Mouse (Mus musculus) neural tube, embryonic 14.5 days (tissue): ENCODE data around the gene Colgalt2. TPM values are rescaled to one million over a fixed set of nuclear protein-coding genes. Genes with fewer than 3 reads are reported as not detected.
"Not testable (repeated sequence)": the region's sequence is repeated elsewhere in the genome, so short reads cannot be mapped to it uniquely, and the experiment has no call there.

Experiments used
- ATAC-seq: fragments of 200-750 bp; cut with Nextera tagmentation; 2 replicates; pipeline ENCODE4 v1.8.0; 2017; ENCODE audit warnings: low read depth, mild to moderate bottlenecking, moderate TSS enrichment, moderate library complexity
- H3K27ac ChIP-seq: fragments of 300-500 bp; sonication (generic); 2 replicates; pipeline ENCODE4 v1.5.1; 2014; ENCODE audit warnings: low read depth, mild to moderate bottlenecking, control low read depth, low read length, moderate library complexity, mixed read lengths
- H3K27me3 ChIP-seq: fragments of 300-500 bp; sonication (generic); 2 replicates; pipeline ENCODE4 v1.6.1; 2014; ENCODE audit warnings: low read length; ENCODE audit not compliant: control insufficient read depth, insufficient read depth
- H3K36me3 ChIP-seq: fragments of 300-500 bp; sonication (generic); 2 replicates; pipeline ENCODE4 v1.6.1; 2014; ENCODE audit warnings: low read length, mixed read lengths; ENCODE audit not compliant: control insufficient read depth, insufficient read depth
- H3K4me1 ChIP-seq: fragments of 300-500 bp; sonication (generic); 2 replicates; pipeline ENCODE4 v1.6.1; 2014; ENCODE audit warnings: low read length; ENCODE audit not compliant: control insufficient read depth, insufficient read depth
- H3K4me2 ChIP-seq: fragments of 300-500 bp; sonication (generic); 2 replicates; pipeline ENCODE4 v1.6.1; 2014; ENCODE audit warnings: mild to moderate bottlenecking, low read depth, low read length, control low read depth
- H3K4me3 ChIP-seq: fragments of 300-500 bp; sonication (generic); 2 replicates; pipeline ENCODE4 v1.5.1; 2014; ENCODE audit warnings: low read depth, low read length, control low read depth, mixed read lengths
- H3K9ac ChIP-seq: fragments of 300-500 bp; sonication (generic); replicated peaks from 2 replicates; pipeline ENCODE4 v1.6.1; 2014; ENCODE audit warnings: low read depth, mild to moderate bottlenecking, control low read depth, low read length, mixed read lengths
- H3K9me3 ChIP-seq: fragments of 300-500 bp; sonication (generic); 2 replicates; pipeline ENCODE4 v1.6.1; 2016; ENCODE audit warnings: low read length; ENCODE audit not compliant: control insufficient read depth
- WGBS: fragments of 180-500 bp; shearing (Covaris S2); extraction: QIAGEN DNeasy Blood & Tissue Kit; methylation state at CpG from one replicate; pipeline ENCODE4 v1.1.7; 2014; 5-methylcytosine and 5-hydroxymethylcytosine counted together
- polyA plus RNA-seq: library from polyadenylated mRNA; unstranded; fragments of >200 nt; fragmentation: Nextera tagmentation; extraction: Ambion mirVana; gene quantifications from 2 replicates; pipeline ENCODE4 v1.2.1, GENCODE M21; 2014

The Colgalt2 gene
- polyA plus RNA-seq, 1 experiment from 2014 or later, result 4.2 TPM

DNA sequence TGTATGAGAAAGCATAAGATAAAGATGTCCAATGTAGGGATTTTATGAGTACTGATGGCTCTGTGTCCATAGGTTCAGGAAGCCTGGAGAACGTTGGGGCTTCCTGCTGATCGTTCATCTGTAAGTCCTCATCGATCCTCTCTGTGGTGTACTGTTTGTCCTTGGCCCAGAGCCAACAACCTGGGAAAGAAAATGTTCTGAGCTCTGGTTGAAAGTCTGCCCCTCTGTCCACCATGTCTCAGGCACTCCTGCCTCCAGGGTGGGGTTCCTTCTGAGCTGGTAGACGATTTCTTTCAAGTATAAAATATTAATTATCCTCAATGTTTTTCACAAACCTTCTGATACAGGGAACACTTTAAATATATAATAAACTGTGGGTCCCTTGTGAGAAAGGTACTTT, 34.5 kb downstream of the Colgalt2 start:
- Histone ChIP-seq H3K27me3 (no peaks in the 10 kb centered on the region), H3K27ac (no peak overlapping the region), H3K9me3 (no peaks in the 10 kb centered on the region), H3K4me1 (no peaks in the 10 kb centered on the region), H3K9ac (no peak overlapping the region), H3K36me3 (no peaks in the 10 kb centered on the region), H3K4me3 (no peak overlapping the region), H3K4me2 (no peak overlapping the region)
- no peak for ATAC-seq
- WGBS, result 74% methylated on average over 4 of the region's 4 CpGs

GRCm38 (mm10) chr1:152437518-152437917, 37.9 kb downstream of the Colgalt2 start:
- not testable (repeated sequence) for H3K36me3 ChIP-seq, H3K4me1 ChIP-seq, H3K4me2 ChIP-seq, H3K4me3 ChIP-seq, H3K27ac ChIP-seq, H3K9me3 ChIP-seq, H3K9ac ChIP-seq, ATAC-seq, H3K27me3 ChIP-seq
- WGBS, result 85% methylated on average over 16 of the region's 17 CpGs

DNA sequence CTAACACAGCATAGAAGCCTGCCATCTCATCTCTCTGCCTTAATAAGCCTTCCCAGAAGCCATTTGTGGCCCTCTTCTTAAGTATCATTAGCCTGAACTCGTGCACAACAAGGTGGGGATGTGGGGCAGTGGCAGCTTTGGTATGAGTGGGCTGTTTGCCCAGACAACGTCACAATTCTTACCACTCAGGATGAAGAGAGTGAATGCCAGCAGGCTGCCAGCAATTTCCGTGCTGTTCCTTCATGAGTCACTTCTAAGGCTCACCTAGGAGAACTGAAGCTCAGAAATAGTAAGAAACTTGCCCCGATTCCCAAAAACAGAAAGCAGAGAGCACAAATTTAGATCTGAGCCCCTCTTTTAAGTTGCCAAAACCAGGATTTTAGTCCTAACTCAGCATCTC, 39.8 kb downstream of the Colgalt2 start:
- Histone ChIP-seq H3K9me3 (no peaks in the 10 kb centered on the region), H3K4me3 (no peak overlapping the region), H3K27ac (no peak overlapping the region), H3K36me3 (no peaks in the 10 kb centered on the region), H3K4me2 (no peak overlapping the region), H3K4me1 (no peaks in the 10 kb centered on the region), H3K9ac (no peak overlapping the region), H3K27me3 (no peaks in the 10 kb centered on the region)
- 74% methylated on average over 4 of the region's 4 CpGs for WGBS
- no peak for ATAC-seq

DNA sequence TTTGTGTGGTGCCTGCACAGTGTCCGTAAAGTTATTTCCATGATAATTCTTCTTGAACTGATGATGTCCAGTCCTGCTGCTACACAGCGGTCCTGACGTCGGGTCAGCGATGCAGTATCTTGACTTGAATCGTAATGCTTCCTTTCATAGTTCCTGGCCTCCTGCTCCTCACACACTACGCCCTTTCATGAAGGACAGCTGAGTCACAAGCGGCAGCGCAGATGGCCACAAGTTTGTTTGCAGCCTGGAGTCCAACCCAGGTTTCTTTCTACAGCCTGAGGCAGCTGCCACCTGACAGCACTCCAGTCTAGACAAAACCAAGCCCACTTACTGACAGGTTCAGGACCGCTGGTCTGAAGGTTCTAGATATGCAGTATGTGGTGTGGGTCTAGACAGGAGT, 40.2 kb downstream of the Colgalt2 start:
- H3K9me3 ChIP-seq, result no peaks in the 10 kb centered on the region
- no peak overlapping the region for H3K4me3 ChIP-seq
- H3K36me3 ChIP-seq, result no peaks in the 10 kb centered on the region
- H3K4me2 ChIP-seq, result no peak overlapping the region
- H3K27ac ChIP-seq, result no peak overlapping the region
- no peak overlapping the region for H3K9ac ChIP-seq
- WGBS, result 80% methylated on average over 10 of the region's 10 CpGs
- no peaks in the 10 kb centered on the region for H3K27me3 ChIP-seq
- no peaks in the 10 kb centered on the region for H3K4me1 ChIP-seq
- ATAC-seq, result no peak

- Histone ChIP-seq H3K9me3 (no peaks in the 10 kb centered on the region), H3K4me2 (no peak overlapping the region), H3K4me3 (no peak overlapping the region), H3K9ac (no peak overlapping the region), H3K27me3 (no peaks in the 10 kb centered on the region), H3K4me1 (no peaks in the 10 kb centered on the region), H3K36me3 (no peaks in the 10 kb centered on the region), H3K27ac (no peak overlapping the region)
- 92% methylated on average over 7 of the region's 7 CpGs for WGBS
- ATAC-seq, result no peak
Measured at GRCm38 (mm10) chr1:152444630-152445029, 45.0 kb downstream of the Colgalt2 start.

GRCm38 (mm10) chr1:152445925-152446324, 46.3 kb downstream of the Colgalt2 start:
- H3K27ac ChIP-seq, result no peak overlapping the region
- 83% methylated on average over 6 of the region's 6 CpGs for WGBS
- no peak overlapping the region for H3K4me2 ChIP-seq
- no peaks in the 10 kb centered on the region for H3K9me3 ChIP-seq
- no peak overlapping the region for H3K9ac ChIP-seq
- ATAC-seq, result no peak
- no peak overlapping the region for H3K4me3 ChIP-seq
- H3K4me1 ChIP-seq, result no peaks in the 10 kb centered on the region
- H3K27me3 ChIP-seq, result no peaks in the 10 kb centered on the region
- H3K36me3 ChIP-seq, result no peaks in the 10 kb centered on the region

GRCm38 (mm10) chr1:152454536-152454935, 54.9 kb downstream of the Colgalt2 start:
- no peak overlapping the region for H3K9ac ChIP-seq
- WGBS, result 84% methylated on average over 5 of the region's 5 CpGs
- ATAC-seq, result no peak
- H3K36me3 ChIP-seq, result no peaks in the 10 kb centered on the region
- no peak overlapping the region for H3K4me2 ChIP-seq
- H3K9me3 ChIP-seq, result no peaks in the 10 kb centered on the region
- H3K4me1 ChIP-seq, result no peaks in the 10 kb centered on the region
- no peak overlapping the region for H3K4me3 ChIP-seq
- no peak overlapping the region for H3K27ac ChIP-seq
- H3K27me3 ChIP-seq, result no peaks in the 10 kb centered on the region

DNA sequence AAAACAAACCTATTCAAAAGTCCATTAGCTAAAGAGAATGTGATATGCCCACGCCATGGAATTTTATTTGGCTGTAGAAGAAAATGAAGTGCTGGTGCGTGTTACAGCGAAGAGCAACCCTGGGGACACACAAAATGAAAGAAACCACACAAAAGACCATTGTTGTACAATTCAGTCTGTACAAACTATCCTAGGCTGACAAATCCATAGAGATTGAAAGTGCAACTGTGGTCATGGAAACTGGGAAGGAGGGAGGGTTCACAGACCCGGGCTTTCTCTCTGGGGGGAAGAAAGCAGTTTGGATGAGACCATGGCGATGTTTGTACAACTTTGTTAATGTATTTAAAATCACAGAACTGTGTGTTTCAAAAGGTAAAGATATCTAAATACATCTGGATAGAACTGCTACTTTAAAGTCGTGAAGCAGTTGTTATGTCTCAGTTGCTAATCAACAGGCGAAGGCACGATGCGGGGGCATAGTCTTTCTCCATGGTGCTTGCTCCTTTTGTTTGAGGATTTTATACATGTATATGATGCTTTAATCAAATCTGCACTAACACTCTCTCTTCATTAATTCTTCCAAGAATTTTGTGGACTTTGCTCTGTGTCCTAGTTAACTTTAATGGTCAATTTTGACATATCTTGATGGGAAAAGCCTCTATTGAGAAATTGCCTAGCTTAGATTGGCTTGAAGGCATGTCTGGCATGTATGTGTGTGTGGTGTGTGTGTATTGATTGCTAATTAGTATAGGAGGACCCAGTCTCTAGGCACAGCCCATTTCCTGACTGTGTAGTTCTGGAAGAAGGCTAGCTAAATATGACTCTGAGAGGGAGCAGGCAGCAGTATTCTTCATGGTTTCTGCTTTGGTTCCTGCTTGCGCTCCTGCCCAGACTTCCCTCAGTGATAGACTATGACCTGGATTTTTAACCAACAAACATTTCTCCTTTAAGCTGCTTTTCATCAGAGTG, 55.9 kb downstream of the Colgalt2 start:
- H3K9me3 ChIP-seq, result no peaks in the 10 kb centered on the region
- H3K27me3 ChIP-seq, result no peaks in the 10 kb centered on the region
- no peak overlapping the region for H3K4me2 ChIP-seq
- ATAC-seq, result no peak; the same call in 1 of the 2 replicates
- H3K9ac ChIP-seq, result no peak overlapping the region
- no peak overlapping the region; the same call in 1 of the 2 replicates for H3K27ac ChIP-seq
- WGBS, result 57% methylated on average over 10 of the region's 10 CpGs
- no peak overlapping the region for H3K4me3 ChIP-seq
- H3K4me1 ChIP-seq, result no peaks in the 10 kb centered on the region
- no peaks in the 10 kb centered on the region for H3K36me3 ChIP-seq

- H3K4me1 ChIP-seq, result no peaks in the 10 kb centered on the region
- H3K9me3 ChIP-seq, result no peaks in the 10 kb centered on the region
- no peak overlapping the region for H3K4me2 ChIP-seq
- no peaks in the 10 kb centered on the region for H3K36me3 ChIP-seq
- no peaks in the 10 kb centered on the region for H3K27me3 ChIP-seq
- no peak overlapping the region; the same call in 1 of the 2 replicates for H3K27ac ChIP-seq
- no peak overlapping the region for H3K9ac ChIP-seq
- 76% methylated on average over 3 of the region's 3 CpGs for WGBS
- no peak for ATAC-seq
- H3K4me3 ChIP-seq, result no peak overlapping the region
Measured at GRCm38 (mm10) chr1:152456266-152456665, 56.6 kb downstream of the Colgalt2 start.
